Mouse (Mus musculus): Measurements from ENCODE around the gene Heg1.

The Heg1 gene

GRCm38 (mm10) chr16:33741795-33742194 is 57.6 kb downstream of the Heg1 start:
- no peak for DNase-seq (ENCODE audit: low read depth, low spot score)

- DNase-seq (ENCODE audit: low read depth, low spot score) = no peak
These were observed 58.1 kb downstream of the Heg1 start for GRCm38 (mm10) chr16:33742233-33742632.

GRCm38 (mm10) chr16:33744622-33745419 is 60.7 kb downstream of the Heg1 start:
- no peak for DNase-seq (ENCODE audit: low read depth, low spot score)

- no peak for DNase-seq (ENCODE audit: low read depth, low spot score)
These were observed 61.3 kb downstream of the Heg1 start for GRCm38 (mm10) chr16:33745457-33745856.

- DNase-seq (ENCODE audit: low read depth, low spot score) = no peak
These were observed 62.0 kb downstream of the Heg1 start for GRCm38 (mm10) chr16:33746074-33746676.

GRCm38 (mm10) chr16:33747346-33747954 is 63.3 kb downstream of the Heg1 start:
- DNase-seq (ENCODE audit: low read depth, low spot score) = no peak

- no peak for DNase-seq (ENCODE audit: low read depth, low spot score)
These were observed 63.8 kb downstream of the Heg1 start for GRCm38 (mm10) chr16:33747994-33748393.

- no peak for DNase-seq (ENCODE audit: low read depth, low spot score)
These were observed 67.0 kb downstream of the Heg1 start for GRCm38 (mm10) chr16:33751152-33751551.

- no peak for DNase-seq (ENCODE audit: low read depth, low spot score)
These were observed 67.4 kb downstream of the Heg1 start for GRCm38 (mm10) chr16:33751590-33751989.

GRCm38 (mm10) chr16:33752904-33753578 is 68.9 kb downstream of the Heg1 start:
- DNase-seq (ENCODE audit: low read depth, low spot score) = no peak

GRCm38 (mm10) chr16:33755293-33755692 is 71.1 kb downstream of the Heg1 start:
- no peak for DNase-seq (ENCODE audit: low read depth, low spot score)

- no peak for DNase-seq (ENCODE audit: low read depth, low spot score)
These were observed 71.8 kb downstream of the Heg1 start for GRCm38 (mm10) chr16:33755961-33756360.

GRCm38 (mm10) chr16:33756396-33756795 is 72.2 kb downstream of the Heg1 start:
- no peak for DNase-seq (ENCODE audit: low read depth, low spot score)

- no peak for DNase-seq (ENCODE audit: low read depth, low spot score)
These were observed 75.0 kb downstream of the Heg1 start for GRCm38 (mm10) chr16:33759207-33759606.

GRCm38 (mm10) chr16:33760542-33760941 is 76.4 kb downstream of the Heg1 start:
- DNase-seq (ENCODE audit: low read depth, low spot score) = no peak

- no peak for DNase-seq (ENCODE audit: low read depth, low spot score)
These were observed 76.8 kb downstream of the Heg1 start for GRCm38 (mm10) chr16:33760996-33761395.

GRCm38 (mm10) chr16:33764501-33765193 is 80.5 kb downstream of the Heg1 start:
- DNase-seq (ENCODE audit: low read depth, low spot score) = peak; percentile 87

- DNase-seq (ENCODE audit: low read depth, low spot score) = no peak
These were observed 81.3 kb downstream of the Heg1 start for GRCm38 (mm10) chr16:33765477-33765876.

- DNase-seq (ENCODE audit: low read depth, low spot score) = no peak
These were observed 82.1 kb downstream of the Heg1 start for GRCm38 (mm10) chr16:33766309-33766708.

- DNase-seq (ENCODE audit: low read depth, low spot score) = no peak
These were observed 82.6 kb downstream of the Heg1 start for GRCm38 (mm10) chr16:33766757-33767156.

GRCm38 (mm10) chr16:33768491-33769278 is 84.5 kb downstream of the Heg1 start:
- no peak for DNase-seq (ENCODE audit: low read depth, low spot score)
